Mouse (Mus musculus) left cerebral cortex, adult 2 months (tissue): ENCODE measurements around the gene Nlrp10. TPM values are rescaled to one million over a fixed set of nuclear protein-coding genes. Genes with fewer than 3 reads are reported as not detected.

ENCODE experiments used
- DNase-seq, 2 experiments: peaks; one replicate each; pipeline ENCODE4 v3.0.0; 2021 to 2022; ENCODE audit warnings: low spot score in 2 of 2, mixed read lengths in 1 of 2; ENCODE audit errors: extremely low spot score in 1 of 2
- H3K27ac ChIP-seq: fragments of 200-600 bp; 2 replicates; pipeline ENCODE4 v1.8.1; 2022
- H3K4me3 ChIP-seq: fragments of 200-600 bp; 2 replicates; pipeline ENCODE4 v1.8.1; 2022
- CTCF ChIP-seq: fragments of 200-600 bp; IDR thresholded peaks from 2 replicates; pipeline ENCODE4 v1.8.1; 2022; ENCODE audit warnings: antibody characterized with exemption, mild to moderate bottlenecking, moderate library complexity
- intact Hi-C: fragments of 180-260 bp; cut with DNase I; formaldehyde crosslinking; loops from one replicate; pipeline ENCODE4 v1.15.1; 2025
- long read RNA-seq, 2 experiments: library from polyadenylated mRNA; stranded (forward); transcript quantifications; one replicate each; pipeline ENCODE4 v2.0.0; 2021; ENCODE audit warnings: borderline mapping rate in 2 of 2
- total RNA-seq, 2 experiments: library from RNA; stranded (reverse); gene quantifications; 2 replicates each; pipeline ENCODE4 v1.2.3; 2021

Nlrp10 gene
- total RNA-seq, result under 1 TPM; 0.40 to 0.48 TPM
- long read RNA-seq, experiment 1, result 0 reads
- long read RNA-seq, experiment 2, result 0 reads

GRCm38 (mm10) chr7:108929726-108930393 lies at the start of gene Nlrp10:
Gene Nlrp10, minus strand, starts transcription at chr7:108930178.
- H3K27ac ChIP-seq, result no peak within 1 kb of the TSS

GRCm38 (mm10) chr7:108972273-108972672 lies 42.3 kb upstream of the Nlrp10 start:
- Histone ChIP-seq H3K27ac (no peak overlapping the region), H3K4me3 (no peak overlapping the region)
- intact Hi-C loops, result no loop called here
- DNase-seq, result no peak
- TF ChIP-seq CTCF, result no peak

More at GRCm38 (mm10) chr7:108929726-108930393, at the start of gene Nlrp10:
- TF ChIP-seq CTCF, result no peak
- intact Hi-C loops, result loop anchor here (10.0 kb wide), 1 partner anchor 1065 kb away; no protein-coding TSS in a partner anchor
- no peak for DNase-seq
- H3K4me3 ChIP-seq, result no peak within 1 kb of the TSS

- Histone ChIP-seq H3K4me3 (no peak overlapping the region), H3K27ac (no peak overlapping the region)
- intact Hi-C loops, result loop anchor here (10.0 kb wide), 1 partner anchor 457 kb away; no protein-coding TSS in a partner anchor
- no peak for TF ChIP-seq CTCF
- no peak for DNase-seq
Observed at GRCm38 (mm10) chr7:108968201-108968600, 38.2 kb upstream of the Nlrp10 start.

GRCm38 (mm10) chr7:108966742-108967362 lies 36.9 kb upstream of the Nlrp10 start:
- intact Hi-C loops, result loop anchor here (1.0 to 10.0 kb wide), 3 partner anchors 54 to 458 kb away; no protein-coding TSS in a partner anchor
- Histone ChIP-seq H3K4me3 (no peak overlapping the region), H3K27ac (no peak overlapping the region)
- peak; percentile 59 to 67 for DNase-seq
- peak; percentile 97 for TF ChIP-seq CTCF

GRCm38 (mm10) chr7:108965968-108966367 lies 36.0 kb upstream of the Nlrp10 start:
- no peak for DNase-seq
- no peak overlapping the region for H3K4me3 ChIP-seq
- H3K27ac ChIP-seq, result no peak overlapping the region
- intact Hi-C loops, result loop anchor here (2.0 to 10.0 kb wide), 2 partner anchors 63 to 459 kb away; no protein-coding TSS in a partner anchor
- peak; percentile 57 for TF ChIP-seq CTCF

- no peak for DNase-seq
- Histone ChIP-seq H3K4me3 (no peak overlapping the region), H3K27ac (no peak overlapping the region)
- intact Hi-C loops, result no loop called here
- no peak for TF ChIP-seq CTCF
Observed at GRCm38 (mm10) chr7:108957734-108958133, 27.8 kb upstream of the Nlrp10 start.

- peak in 1 of 2 experiments; percentile 43 for DNase-seq
- Histone ChIP-seq H3K4me3 (no peak overlapping the region), H3K27ac (no peak overlapping the region)
- peak; percentile 58 for TF ChIP-seq CTCF
- intact Hi-C loops, result no loop called here
Observed at GRCm38 (mm10) chr7:108954185-108954584, 24.2 kb upstream of the Nlrp10 start.

GRCm38 (mm10) chr7:108952801-108953200 lies 22.8 kb upstream of the Nlrp10 start:
- Histone ChIP-seq H3K27ac (no peak overlapping the region), H3K4me3 (no peak overlapping the region)
- no peak for TF ChIP-seq CTCF
- intact Hi-C loops, result no loop called here
- no peak for DNase-seq

- Histone ChIP-seq H3K4me3 (peak overlapping the region; percentile 64), H3K27ac (peak overlapping the region; percentile 95)
- DNase-seq, result peak; percentile 79 to 82
- no peak for TF ChIP-seq CTCF
- intact Hi-C loops, result no loop called here
Observed at GRCm38 (mm10) chr7:108950762-108951331, 20.9 kb upstream of the Nlrp10 start.

GRCm38 (mm10) chr7:108950312-108950761 lies 20.4 kb upstream of the Nlrp10 start, which contains the start of gene Tub:
Gene Tub, plus strand, starts transcription at chr7:108950338.
- intact Hi-C loops, result no loop called here

GRCm38 (mm10) chr7:108949301-108949700 lies 19.3 kb upstream of the Nlrp10 start:
- H3K27ac ChIP-seq, result no peak overlapping the region
- DNase-seq, result no peak
- intact Hi-C loops, result no loop called here
- H3K4me3 ChIP-seq, result no peak overlapping the region
- no peak for TF ChIP-seq CTCF

More at GRCm38 (mm10) chr7:108950312-108950761, 20.4 kb upstream of the Nlrp10 start, which contains the start of gene Tub:
- DNase-seq, result peak in 1 of 2 experiments; percentile 84
- Histone ChIP-seq H3K27ac (peak within 1 kb of the TSS; percentile 95), H3K4me3 (peak within 1 kb of the TSS; percentile 64)
- TF ChIP-seq CTCF, result no peak

- H3K4me3 ChIP-seq, result no peak overlapping the region
- no peak for TF ChIP-seq CTCF
- intact Hi-C loops, result no loop called here
Observed at GRCm38 (mm10) chr7:108948611-108949010, 18.6 kb upstream of the Nlrp10 start.

More at GRCm38 (mm10) chr7:108948611-108949010, 18.6 kb upstream of the Nlrp10 start:
- H3K27ac ChIP-seq, result no peak overlapping the region
- DNase-seq, result no peak
